Mouse (Mus musculus): ENCODE results near the gene Ankrd13b. TPM values are rescaled to one million over a fixed set of nuclear protein-coding genes. Genes with fewer than 3 reads are reported as not detected.

Ankrd13b gene
- polyA plus RNA-seq (2012; fragmentation: generic; extraction: Trizol): 10 to 100 TPM; 33.6 to 49.8 TPM

GRCm38 (mm10) chr11:77489591-77490235 lies at the start of gene Ankrd13b:
Gene Ankrd13b (minus strand): TSS chr11:77489678.

GRCm38 (mm10) chr11:77519043-77519442 lies 29.6 kb upstream of the Ankrd13b start, which contains the start of gene Gm10392:
Gene Gm10392 (minus strand): TSS chr11:77519198.

GRCm38 (mm10) chr11:77515637-77516552 lies 26.4 kb upstream of the Ankrd13b start, which contains the start of gene Trp53i13:
Gene Trp53i13 (minus strand): TSS chr11:77515980.

GRCm38 (mm10) chr11:77514832-77515636 lies 25.6 kb upstream of the Ankrd13b start, which contains the start of gene Abhd15:
Gene Abhd15 (plus strand): TSS chr11:77515121.

GRCm38 (mm10) chr11:77493512-77494343 lies 4.2 kb upstream of the Ankrd13b start, which contains the start of gene Git1:
Gene Git1 (plus strand): TSS chr11:77493562.

GRCm38 (mm10) chr11:77462283-77463100 lies 27.0 kb downstream of the Ankrd13b start, which contains the start of gene Coro6:
Gene Coro6 (plus strand): TSS chr11:77462411.

Other genes with a start within 250 kb of the Ankrd13b start
- under 1 TPM; 0.02 to 0.04 TPM for gene Coro6, start 27.3 kb downstream of the Ankrd13b start, polyA plus RNA-seq (2012; fragmentation: generic; extraction: Trizol)
- gene Git1, start 3.9 kb upstream of the Ankrd13b start, polyA plus RNA-seq (2012; fragmentation: generic; extraction: Trizol): 10 to 100 TPM; 41.2 to 63.6 TPM
- gene Abhd15, start 25.4 kb upstream of the Ankrd13b start, polyA plus RNA-seq (2012; fragmentation: generic; extraction: Trizol): under 1 TPM; 0.12 to 0.44 TPM
- 10 to 100 TPM; 21.6 to 43.4 TPM for gene Trp53i13, start 26.3 kb upstream of the Ankrd13b start, polyA plus RNA-seq (2012; fragmentation: generic; extraction: Trizol)
- gene Gm10392, start 29.5 kb upstream of the Ankrd13b start, polyA plus RNA-seq (2012; fragmentation: generic; extraction: Trizol): under 1 TPM in 1 of 2 experiments, not detected in 1; 0.05 TPM
- gene Taok1, start 118.1 kb upstream of the Ankrd13b start, polyA plus RNA-seq (2012; fragmentation: generic; extraction: Trizol): 1 to 10 TPM in 1 of 2 experiments, under 1 TPM in 1; 0.32 to 2.7 TPM
- 1 to 10 TPM in 1 of 2 experiments, under 1 TPM in 1; 0.84 to 3.9 TPM for gene Nufip2, start 196.5 kb upstream of the Ankrd13b start, polyA plus RNA-seq (2012; fragmentation: generic; extraction: Trizol)
- not detected for gene Cryba1, start 235.6 kb upstream of the Ankrd13b start, polyA plus RNA-seq (2012; fragmentation: generic; extraction: Trizol)